Mouse (Mus musculus) midbrain, embryonic 11.5 days (tissue): ENCODE measurements around the gene Asb18. TPM values are rescaled to one million over a fixed set of nuclear protein-coding genes. Genes with fewer than 3 reads are reported as not detected.

Experiments used
- ATAC-seq: fragments of 200-750 bp; cut with Nextera tagmentation; 2 replicates; pipeline ENCODE4 v1.8.0; 2017; ENCODE audit warnings: moderate TSS enrichment, moderate library complexity; ENCODE audit not compliant: low FRiP score
- DNase-seq: peaks from one replicate; pipeline ENCODE4 v3.0.0; 2015; ENCODE audit warnings: low spot score; ENCODE audit errors: missing footprints
- H3K27ac ChIP-seq: fragments of 300-500 bp; sonication (generic); 2 replicates; pipeline ENCODE4 v1.5.1; 2014; ENCODE audit warnings: low read depth, low read length
- H3K27me3 ChIP-seq: fragments of 300-500 bp; sonication (generic); 2 replicates; pipeline ENCODE4 v1.6.1; 2014; ENCODE audit warnings: mild to moderate bottlenecking, low read length, moderate library complexity, mixed read lengths; ENCODE audit not compliant: control insufficient read depth, insufficient read depth
- H3K36me3 ChIP-seq: fragments of 300-500 bp; sonication (generic); 2 replicates; pipeline ENCODE4 v1.6.1; 2014; ENCODE audit warnings: mild to moderate bottlenecking, low read length, moderate library complexity, mixed read lengths; ENCODE audit not compliant: control insufficient read depth, insufficient read depth
- H3K4me1 ChIP-seq: fragments of 300-500 bp; sonication (generic); 2 replicates; pipeline ENCODE4 v1.6.1; 2014; ENCODE audit warnings: low read length; ENCODE audit not compliant: control insufficient read depth, insufficient read depth
- H3K4me2 ChIP-seq: fragments of 300-500 bp; sonication (generic); 2 replicates; pipeline ENCODE4 v1.6.1; 2014; ENCODE audit warnings: mild to moderate bottlenecking, moderate library complexity
- H3K4me3 ChIP-seq: fragments of 300-500 bp; sonication (generic); 2 replicates; pipeline ENCODE4 v1.5.1; 2014; ENCODE audit warnings: low read depth, low read length
- H3K9ac ChIP-seq: fragments of 300-500 bp; sonication (generic); 2 replicates; pipeline ENCODE4 v1.6.1; 2014; ENCODE audit warnings: low read length
- H3K9me3 ChIP-seq: fragments of 300-500 bp; sonication (generic); 2 replicates; pipeline ENCODE4 v1.6.1; 2016; ENCODE audit warnings: low read length; ENCODE audit not compliant: control insufficient read depth
- WGBS: fragments of 180-500 bp; shearing (Covaris S2); extraction: QIAGEN DNeasy Blood & Tissue Kit; methylation state at CpG from one replicate; pipeline ENCODE4 v1.1.7; 2014; 5-methylcytosine and 5-hydroxymethylcytosine counted together
- polyA plus RNA-seq: library from polyadenylated mRNA; unstranded; fragments of >200 nt; fragmentation: Nextera tagmentation; extraction: Ambion mirVana; gene quantifications from 2 replicates; pipeline ENCODE4 v1.2.1, GENCODE M21; 2014

Asb18 gene
- polyA plus RNA-seq, 1 experiment from 2014 or later = 0.07 TPM

DNA sequence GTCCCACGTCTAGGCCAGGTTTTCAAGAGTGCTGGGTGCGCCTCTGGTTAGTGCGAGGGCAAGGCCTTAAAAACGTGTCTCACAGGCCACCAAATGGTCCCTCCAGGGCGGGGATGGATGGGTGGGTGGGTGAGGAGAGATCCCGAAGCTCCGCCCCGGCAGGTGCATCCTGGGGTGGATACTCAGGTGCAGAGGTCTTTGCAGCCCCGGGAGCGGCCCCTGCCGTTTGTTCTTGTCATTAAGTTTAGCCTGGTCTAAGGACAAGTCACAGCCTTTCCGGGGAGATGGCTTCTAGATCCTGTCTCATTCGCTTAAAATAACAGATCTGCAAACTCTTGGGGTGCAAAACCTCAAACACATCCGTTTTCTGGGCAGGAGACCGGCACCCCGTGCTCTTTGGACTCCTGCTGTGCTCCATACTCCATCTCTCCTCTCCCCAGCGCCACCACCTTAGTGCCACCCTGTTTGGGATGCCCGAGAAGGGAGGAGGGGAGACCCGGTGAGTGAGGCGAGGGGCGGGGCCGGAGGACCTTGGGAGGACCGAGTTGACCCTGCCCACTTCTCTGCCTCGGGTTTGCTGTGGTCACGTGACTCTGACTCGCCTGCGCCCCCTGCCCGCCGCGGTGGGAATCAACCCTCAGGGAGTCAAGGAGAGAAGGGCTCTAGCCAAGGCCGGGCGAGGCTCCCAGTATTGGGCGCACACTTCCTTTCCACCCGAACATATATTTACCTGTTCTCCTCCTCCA lies 74.3 kb downstream of the Asb18 start:
- Histone ChIP-seq H3K4me3 (no peak overlapping the region), H3K4me1 (peaks cover 29% of the 10 kb centered on the region), H3K36me3 (no peaks in the 10 kb centered on the region), H3K9me3 (no peaks in the 10 kb centered on the region), H3K27me3 (peaks cover 86% of the 10 kb centered on the region), H3K4me2 (no peak overlapping the region), H3K9ac (no peak overlapping the region), H3K27ac (no peak overlapping the region)
- peak; percentile 99 for DNase-seq
- peak; percentile 49; the same call in 1 of the 2 replicates for ATAC-seq
- 5% methylated on average over 33 of the region's 34 CpGs for WGBS

DNA sequence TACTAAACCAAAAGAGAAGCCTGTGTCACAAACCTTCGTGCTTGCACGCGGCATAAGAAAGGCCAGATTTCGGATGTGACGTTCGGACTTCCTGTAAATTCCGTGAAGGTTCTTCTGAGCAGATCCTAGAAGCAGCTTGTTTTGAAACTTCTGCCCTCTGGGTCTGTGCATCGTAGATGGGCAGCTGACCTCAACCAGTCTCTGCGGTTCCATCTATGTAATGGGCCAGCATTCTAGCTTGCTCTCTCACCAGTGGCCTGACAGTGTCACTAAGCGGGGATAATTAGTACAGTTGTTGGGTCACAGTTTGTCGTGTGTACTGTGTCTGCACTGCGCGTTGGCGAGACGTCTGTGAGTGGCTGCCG lies 74.9 kb downstream of the Asb18 start:
- H3K4me3 ChIP-seq = no peak overlapping the region
- no peak overlapping the region for H3K27ac ChIP-seq
- no peak overlapping the region for H3K9ac ChIP-seq
- DNase-seq (peak; percentile 91), ATAC-seq (no peak)
- H3K9me3 ChIP-seq = no peaks in the 10 kb centered on the region
- H3K4me2 ChIP-seq = no peak overlapping the region
- H3K27me3 ChIP-seq = peaks cover 90% of the 10 kb centered on the region
- WGBS = 24% methylated on average over 16 of the region's 16 CpGs
- H3K4me1 ChIP-seq = peaks cover 31% of the 10 kb centered on the region
- no peaks in the 10 kb centered on the region for H3K36me3 ChIP-seq

DNA sequence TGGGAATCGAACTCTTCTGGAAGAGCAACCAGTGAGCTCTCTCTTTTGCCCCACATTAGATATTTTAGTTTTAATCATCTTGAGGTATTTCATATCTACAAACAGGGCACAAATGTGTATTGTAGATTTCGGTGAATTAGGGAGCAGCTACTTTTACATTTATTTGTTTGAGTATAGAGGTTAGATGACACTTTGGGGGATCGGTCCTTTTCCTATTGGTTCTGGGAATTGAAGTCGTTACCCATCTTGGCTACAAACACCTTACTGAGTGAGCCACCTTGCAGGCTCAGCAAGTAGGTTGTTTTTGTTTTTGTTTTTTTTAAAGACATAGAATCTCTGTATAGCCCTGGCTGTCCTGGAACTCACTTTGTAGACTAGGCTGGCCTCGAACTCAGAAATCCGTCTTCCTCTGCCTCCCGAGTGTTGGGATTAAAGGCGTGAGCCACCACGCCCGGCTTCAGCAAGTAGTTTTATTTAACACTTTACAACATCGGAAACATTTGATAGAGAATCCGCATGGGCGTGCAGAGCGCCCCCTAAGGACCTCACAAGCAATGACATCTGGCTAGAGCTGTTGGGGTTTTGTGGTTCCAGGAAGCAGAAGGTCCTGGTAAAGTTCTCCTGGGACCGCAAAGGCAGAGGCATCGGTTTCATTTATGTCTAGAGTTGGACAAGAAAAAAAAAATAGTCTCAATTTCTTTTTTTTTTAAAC lies 75.4 kb downstream of the Asb18 start:
- Histone ChIP-seq H3K4me1 (peaks cover 33% of the 10 kb centered on the region), H3K4me3 (no peak overlapping the region), H3K9me3 (no peaks in the 10 kb centered on the region), H3K36me3 (no peaks in the 10 kb centered on the region), H3K27me3 (peaks cover 92% of the 10 kb centered on the region), H3K9ac (no peak overlapping the region), H3K4me2 (no peak overlapping the region), H3K27ac (no peak overlapping the region)
- 21% methylated on average over 16 of the region's 16 CpGs for WGBS
- DNase-seq (peak; percentile 89), ATAC-seq (no peak)

DNA sequence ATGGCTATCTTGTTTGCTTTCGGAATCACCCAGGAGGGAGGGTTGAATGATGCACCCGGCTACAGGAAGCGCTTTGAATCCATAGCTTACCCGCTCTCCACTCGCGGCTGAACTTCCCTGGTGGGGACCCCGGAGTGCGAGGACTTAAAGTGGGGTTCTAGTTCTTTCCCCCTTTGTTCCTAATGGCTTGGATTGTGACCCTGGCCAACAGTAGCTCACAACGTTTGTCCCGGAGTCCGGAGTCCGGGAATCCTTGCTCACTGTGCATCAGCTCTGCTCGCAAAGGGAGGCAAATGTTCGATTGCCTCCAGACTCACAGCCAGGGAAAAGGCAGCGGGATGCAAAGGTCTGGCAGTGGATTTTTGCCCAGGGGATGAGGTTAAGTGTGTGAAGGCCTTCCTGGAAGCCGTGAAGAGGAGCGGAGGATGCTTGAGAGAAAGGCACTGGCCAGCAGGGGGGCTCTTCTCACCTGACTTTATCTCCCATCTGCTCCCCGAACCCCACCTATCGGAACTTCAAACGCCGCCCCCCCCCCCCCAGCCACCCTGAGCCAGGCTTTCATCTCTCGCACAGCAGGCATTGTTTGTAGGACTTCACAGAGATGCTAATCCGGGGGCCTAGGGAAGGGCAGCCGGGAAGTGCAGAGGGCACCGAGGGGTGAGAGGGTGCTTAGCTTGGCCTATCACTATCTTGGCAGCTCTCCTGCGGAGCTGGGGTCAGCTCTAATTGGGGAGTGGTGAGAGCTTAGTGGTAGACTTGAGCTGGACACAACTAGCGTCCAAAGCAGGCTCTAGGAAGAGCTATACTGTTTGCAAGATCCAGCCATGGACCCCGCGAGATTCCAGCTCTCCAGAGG lies 78.7 kb downstream of the Asb18 start:
- no peaks in the 10 kb centered on the region for H3K9me3 ChIP-seq
- no peaks in the 10 kb centered on the region for H3K36me3 ChIP-seq
- no peak overlapping the region for H3K27ac ChIP-seq
- H3K9ac ChIP-seq = no peak overlapping the region
- peak overlapping the region; percentile 14 for H3K4me2 ChIP-seq
- DNase-seq = peak; percentile 93
- ATAC-seq = no peak
- no peak overlapping the region for H3K4me3 ChIP-seq
- H3K4me1 ChIP-seq = peaks cover 30% of the 10 kb centered on the region
- WGBS = under 1% methylated on average over 29 of the region's 29 CpGs
- H3K27me3 ChIP-seq = peaks cover 97% of the 10 kb centered on the region

DNA sequence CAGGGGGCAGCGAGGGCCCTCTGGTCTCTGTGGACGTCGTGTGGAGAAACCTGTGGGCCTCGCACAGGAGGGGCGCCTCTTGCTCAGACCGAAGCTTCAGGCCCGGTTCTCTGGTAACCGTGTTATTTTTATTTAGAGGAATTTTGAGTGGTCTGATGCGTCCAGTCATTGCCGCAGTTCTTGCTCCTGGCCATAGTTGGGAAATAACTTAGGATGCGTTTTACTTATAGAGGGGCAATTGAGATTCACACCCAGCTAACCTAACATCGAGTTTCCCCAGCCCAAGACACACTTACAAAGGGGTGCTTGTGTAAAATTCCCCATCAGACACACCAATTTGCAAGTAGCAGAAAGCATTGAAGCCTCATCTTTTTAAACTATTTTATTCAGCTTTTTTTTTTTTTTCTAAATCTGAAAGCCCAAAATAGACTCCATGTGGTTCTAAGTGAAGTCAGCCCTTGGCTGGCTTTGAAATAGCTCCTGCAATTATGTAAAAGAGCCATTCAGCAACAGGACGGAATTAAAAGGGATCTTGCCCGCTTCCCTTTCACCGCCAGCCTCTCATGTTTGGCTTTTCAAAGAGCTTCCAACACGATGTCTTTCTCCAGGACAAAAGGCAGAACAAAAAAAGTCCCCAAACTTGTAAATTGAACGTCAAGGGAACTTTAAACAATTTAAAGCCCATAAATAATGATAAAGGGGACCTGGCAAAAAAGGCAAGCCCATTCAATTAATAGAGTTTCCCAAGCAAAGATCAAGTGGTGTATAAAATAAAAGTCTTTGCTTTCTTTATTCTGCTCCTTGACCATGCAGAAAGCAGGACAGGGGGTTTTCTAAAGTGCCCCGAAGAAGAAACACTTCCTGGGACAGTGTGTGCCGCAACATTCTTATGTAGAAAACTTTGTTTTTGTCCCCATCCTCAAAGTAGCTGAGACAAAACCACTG lies 79.9 kb downstream of the Asb18 start:
- DNase-seq (peak; percentile 94), ATAC-seq (no peak)
- H3K9ac ChIP-seq = no peak overlapping the region
- no peak overlapping the region for H3K4me2 ChIP-seq
- peaks cover 98% of the 10 kb centered on the region for H3K27me3 ChIP-seq
- H3K4me3 ChIP-seq = no peak overlapping the region
- H3K36me3 ChIP-seq = no peaks in the 10 kb centered on the region
- H3K4me1 ChIP-seq = peaks cover 38% of the 10 kb centered on the region
- no peak overlapping the region for H3K27ac ChIP-seq
- no peaks in the 10 kb centered on the region for H3K9me3 ChIP-seq
- 2% methylated on average over 19 of the region's 19 CpGs for WGBS

GRCm38 (mm10) chr1:89933786-89934185 lies 80.7 kb downstream of the Asb18 start:
- no peaks in the 10 kb centered on the region for H3K9me3 ChIP-seq
- DNase-seq = no peak
- no peak overlapping the region for H3K27ac ChIP-seq
- H3K4me1 ChIP-seq = peaks cover 38% of the 10 kb centered on the region
- no peak overlapping the region for H3K4me2 ChIP-seq
- under 1% methylated on average over 21 of the region's 21 CpGs for WGBS
- H3K27me3 ChIP-seq = peaks cover 98% of the 10 kb centered on the region
- H3K9ac ChIP-seq = no peak overlapping the region
- ATAC-seq = no peak
- no peaks in the 10 kb centered on the region for H3K36me3 ChIP-seq
- H3K4me3 ChIP-seq = no peak overlapping the region

DNA sequence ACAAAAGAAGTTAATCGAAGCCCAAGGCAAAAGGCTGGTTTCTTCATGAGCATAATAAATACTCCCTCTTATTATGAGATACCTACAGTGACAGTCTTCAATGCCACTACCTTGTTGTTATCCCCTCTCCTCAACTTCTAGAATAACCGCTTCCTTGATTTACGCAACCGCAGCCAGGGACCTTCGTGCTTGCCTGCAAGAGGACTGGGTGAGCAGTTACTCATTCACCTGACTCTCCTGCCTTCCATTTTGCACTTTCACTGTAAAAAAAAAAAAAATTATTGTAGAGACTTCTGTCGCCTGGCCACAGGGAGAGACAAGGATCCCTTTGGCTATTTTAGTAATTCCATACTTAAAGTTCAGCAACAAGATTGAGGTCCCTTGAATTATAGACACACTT lies 81.4 kb downstream of the Asb18 start:
- Histone ChIP-seq H3K9me3 (no peaks in the 10 kb centered on the region), H3K4me3 (no peak overlapping the region), H3K27me3 (peaks cover 98% of the 10 kb centered on the region), H3K4me1 (peaks cover 38% of the 10 kb centered on the region), H3K9ac (no peak overlapping the region), H3K27ac (no peak overlapping the region), H3K36me3 (no peaks in the 10 kb centered on the region), H3K4me2 (no peak overlapping the region)
- WGBS = 2% methylated on average over 6 of the region's 6 CpGs
- ATAC-seq (no peak), DNase-seq (no peak)

GRCm38 (mm10) chr1:89932616-89933015 lies 81.8 kb downstream of the Asb18 start:
- 0% methylated on average over 16 of the region's 16 CpGs for WGBS
- no peaks in the 10 kb centered on the region for H3K9me3 ChIP-seq
- no peaks in the 10 kb centered on the region for H3K36me3 ChIP-seq
- ATAC-seq (0 out of 2 replicates have a peak, but pooled peaks have one; percentile 15), DNase-seq (peak; percentile 96)
- H3K9ac ChIP-seq = no peak overlapping the region
- no peak overlapping the region for H3K4me3 ChIP-seq
- peaks cover 98% of the 10 kb centered on the region for H3K27me3 ChIP-seq
- no peak overlapping the region for H3K27ac ChIP-seq
- peaks cover 38% of the 10 kb centered on the region for H3K4me1 ChIP-seq
- no peak overlapping the region for H3K4me2 ChIP-seq
